Mouse (Mus musculus): ENCODE measurements around the gene Gm26741. TPM values are rescaled to one million over a fixed set of nuclear protein-coding genes. Genes with fewer than 3 reads are reported as not detected.
"Not testable (repeated sequence)": the region's sequence is repeated elsewhere in the genome, so short reads cannot be mapped to it uniquely, and the experiment has no call there.

Gene Gm26741
- total RNA-seq (2021) = not detected

DNA sequence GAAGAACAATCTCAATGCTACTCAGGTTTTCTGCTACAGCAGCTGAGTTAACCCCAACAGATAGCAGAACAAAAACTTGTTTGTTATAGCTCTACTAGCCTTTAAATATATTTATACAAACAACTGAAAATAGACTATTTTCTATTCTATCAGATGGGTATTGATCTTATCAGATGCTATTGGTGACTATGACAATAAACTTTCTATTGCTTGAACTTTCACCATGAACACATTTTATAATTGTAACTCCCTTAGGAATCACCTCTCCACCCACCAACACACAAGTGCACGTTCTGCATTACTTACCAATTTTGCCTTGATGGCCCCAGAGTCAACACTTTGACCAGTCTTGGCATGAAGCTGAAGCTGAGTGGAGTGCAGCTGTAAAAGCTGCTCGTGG, at the start of gene Gm26741:
TSS of gene Gm26741 (plus strand) at position 301 of the 400 bp plus-strand sequence.
- intact Hi-C loops (cut with DNase I) = no loop called here

DNA sequence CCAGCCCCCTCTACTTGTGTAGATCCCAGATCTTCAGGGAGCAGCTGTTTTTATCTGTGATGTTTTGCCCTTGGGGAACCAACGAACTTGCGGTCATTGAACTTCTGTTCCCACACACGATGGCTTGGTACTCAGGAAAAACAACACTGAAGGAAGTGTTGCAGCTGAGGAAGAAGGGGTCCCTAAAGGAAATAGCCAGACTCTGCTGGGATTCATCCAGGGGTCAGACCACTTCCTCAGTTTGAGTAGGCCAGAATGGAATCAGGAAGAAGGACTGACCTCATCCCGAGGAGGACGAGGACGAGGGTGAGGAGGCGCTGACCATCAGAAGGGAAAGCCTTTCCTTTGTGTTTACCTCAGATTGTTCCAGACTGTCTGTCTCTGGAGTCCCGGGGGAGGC, 49.4 kb upstream of the Gm26741 start:
- no peak for DNase-seq (ENCODE audit: low spot score in 2 of 2)
- intact Hi-C loops (cut with DNase I) = no loop called here

More for the DNA sequence above, at the start of gene Gm26741:
- DNase-seq (ENCODE audit: low spot score in 2 of 2) = no peak

- intact Hi-C loops (cut with DNase I) = no loop called here
- no peak for DNase-seq (ENCODE audit: low spot score in 2 of 2)
Observed at GRCm38 (mm10) chr10:52319506-52320286, 38.9 kb upstream of the Gm26741 start.

GRCm38 (mm10) chr10:52321918-52322317, 36.6 kb upstream of the Gm26741 start:
- DNase-seq (ENCODE audit: low spot score in 2 of 2) = peak in 1 of 2 experiments; percentile 40
- intact Hi-C loops (cut with DNase I) = no loop called here

DNA sequence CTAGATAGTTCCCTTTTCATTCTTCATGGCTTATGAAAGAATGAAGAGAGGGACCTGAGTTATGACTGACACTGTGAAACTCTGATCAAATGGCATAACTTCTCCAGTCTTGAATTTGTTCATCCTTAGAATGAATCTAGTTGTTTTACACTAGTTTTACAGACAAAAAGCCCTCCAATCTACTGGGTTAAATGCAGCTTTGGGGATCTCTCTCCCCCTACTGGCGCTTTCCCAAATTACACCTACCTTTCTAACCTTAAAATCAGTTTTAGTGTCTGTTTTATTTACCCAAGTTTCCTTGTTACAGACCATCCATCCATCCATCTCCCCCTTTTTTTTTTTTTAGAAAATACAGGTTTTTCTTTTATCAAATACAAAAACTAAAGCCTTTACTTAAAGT, 27.6 kb upstream of the Gm26741 start:
- peak; percentile 54 to 55 for DNase-seq (ENCODE audit: low spot score in 2 of 2)
- intact Hi-C loops (cut with DNase I) = loop anchor here (5.0 kb wide), 3 partner anchors 99 to 229 kb away; partner anchors contain the start of gene Dcbld1

GRCm38 (mm10) chr10:52343324-52343723, 15.2 kb upstream of the Gm26741 start:
- DNase-seq (ENCODE audit: low spot score in 2 of 2); intact Hi-C loops (cut with DNase I): not testable (repeated sequence)

DNA sequence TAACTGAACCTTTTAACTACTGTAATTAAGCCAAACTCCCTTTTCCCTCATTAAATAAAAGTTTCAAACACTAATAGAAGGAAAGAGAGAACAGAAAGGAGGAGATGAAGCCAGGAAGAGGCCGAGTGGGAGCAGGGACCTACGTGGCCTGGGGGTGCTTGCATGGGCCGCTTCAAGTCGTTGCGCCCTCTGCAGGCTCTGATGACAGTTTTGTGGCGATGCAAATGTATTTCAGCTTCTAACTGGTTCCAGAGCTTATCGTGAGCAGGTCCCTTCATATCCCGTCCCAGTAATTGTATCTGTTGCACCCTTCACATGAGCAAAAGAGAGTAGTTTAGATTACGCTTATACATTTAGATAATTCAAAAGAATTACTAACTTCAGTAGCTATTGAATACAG, 5.4 kb upstream of the Gm26741 start:
- no peak for DNase-seq (ENCODE audit: low spot score in 2 of 2)
- intact Hi-C loops (cut with DNase I) = no loop called here

DNA sequence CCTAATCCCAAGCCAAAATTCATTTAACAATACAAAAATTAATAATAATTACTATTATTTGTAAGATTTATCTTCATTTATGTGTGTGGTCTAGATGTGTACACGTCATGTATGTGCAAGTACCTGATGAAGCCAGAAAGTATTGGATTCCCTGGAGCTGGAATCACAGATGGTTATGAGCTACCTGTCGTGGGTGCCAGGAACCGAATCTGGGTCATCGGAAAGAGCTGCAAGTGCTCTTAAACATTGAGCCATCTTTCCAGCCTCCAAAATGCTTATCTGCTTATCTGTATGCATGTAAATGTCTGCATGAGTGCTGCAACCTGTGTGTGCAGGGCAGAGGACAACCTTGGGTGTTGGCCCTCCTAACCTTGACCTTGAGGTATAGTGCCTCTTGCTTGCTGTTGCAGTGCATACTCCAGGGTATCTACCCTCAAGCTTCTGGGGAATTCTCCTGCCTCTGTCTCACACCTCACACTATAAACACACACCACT, 1.7 kb downstream of the Gm26741 start:
- intact Hi-C loops (cut with DNase I) = no loop called here
- DNase-seq (ENCODE audit: low spot score in 2 of 2) = no peak

- DNase-seq (ENCODE audit: low spot score in 2 of 2) = no peak
- intact Hi-C loops (cut with DNase I) = no loop called here
Observed at GRCm38 (mm10) chr10:52360862-52361609, 2.5 kb downstream of the Gm26741 start.

DNA sequence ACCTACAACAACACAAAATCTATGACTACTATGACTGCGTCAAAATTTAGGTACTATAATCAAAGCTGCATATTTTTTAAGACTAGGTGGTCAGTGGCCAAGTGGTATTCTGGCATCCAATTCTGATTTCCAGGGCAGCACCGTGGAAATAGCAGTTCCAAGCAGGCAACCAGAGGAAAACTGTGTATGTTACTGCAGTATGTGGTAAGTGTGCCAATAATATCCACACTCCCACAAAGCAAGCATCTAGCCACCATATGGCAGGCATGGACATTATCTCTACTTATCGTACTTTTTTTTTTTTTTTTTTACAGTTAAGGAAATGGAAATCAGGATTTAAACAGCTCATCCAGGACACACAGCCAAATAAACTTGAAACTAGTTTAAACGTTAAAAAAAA, 9.8 kb downstream of the Gm26741 start:
- intact Hi-C loops (cut with DNase I) = no loop called here
- peak in 1 of 2 experiments; percentile 76 for DNase-seq (ENCODE audit: low spot score in 2 of 2)

- intact Hi-C loops (cut with DNase I) = no loop called here
- DNase-seq (ENCODE audit: low spot score in 2 of 2) = no peak
Observed at GRCm38 (mm10) chr10:52373834-52374233, 15.3 kb downstream of the Gm26741 start.

- intact Hi-C loops (cut with DNase I) = no loop called here
Observed at GRCm38 (mm10) chr10:52374651-52375050, 16.1 kb downstream of the Gm26741 start.

DNA sequence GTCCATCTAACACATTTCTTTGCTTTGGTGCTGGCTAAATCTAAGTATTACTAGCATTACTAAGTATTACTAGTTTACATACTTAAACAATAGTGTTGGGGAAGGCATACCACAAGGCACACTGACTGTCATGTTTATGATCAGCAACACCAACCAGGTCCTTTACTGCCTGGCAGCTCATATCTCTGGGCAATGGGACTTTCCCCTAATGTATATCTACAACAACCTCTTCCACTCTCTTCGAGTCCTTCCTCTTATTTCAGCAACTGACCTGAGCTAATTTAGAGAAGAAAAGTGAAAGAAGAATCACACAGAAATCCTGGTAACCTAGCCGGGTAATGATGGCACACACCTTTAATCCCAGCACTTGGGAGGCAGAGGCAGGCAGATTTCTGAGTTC, 17.9 kb downstream of the Gm26741 start:
- DNase-seq (ENCODE audit: low spot score in 2 of 2) = no peak
- intact Hi-C loops (cut with DNase I) = no loop called here

More at GRCm38 (mm10) chr10:52374651-52375050, 16.1 kb downstream of the Gm26741 start:
- DNase-seq (ENCODE audit: low spot score in 2 of 2) = no peak

DNA sequence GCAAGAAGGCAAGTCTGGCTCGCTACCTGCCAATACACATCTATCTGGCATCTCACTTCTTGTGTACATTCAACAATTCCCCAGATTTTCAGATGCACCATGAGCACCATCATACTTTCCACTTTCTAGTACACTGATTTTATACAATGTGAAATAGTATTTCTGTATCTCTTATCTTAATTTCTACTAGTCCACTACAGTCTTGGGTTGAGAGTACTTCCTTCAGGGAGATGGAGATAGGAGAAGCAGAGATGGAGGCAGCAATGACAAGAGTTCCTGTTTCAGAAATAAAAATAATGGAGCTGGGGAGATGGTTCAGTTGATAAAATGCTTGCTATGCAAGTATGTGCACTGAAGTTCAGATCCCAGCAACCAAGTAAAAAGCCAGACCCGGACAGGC, 19.2 kb downstream of the Gm26741 start:
- DNase-seq (ENCODE audit: low spot score in 2 of 2) = no peak
- intact Hi-C loops (cut with DNase I) = no loop called here

DNA sequence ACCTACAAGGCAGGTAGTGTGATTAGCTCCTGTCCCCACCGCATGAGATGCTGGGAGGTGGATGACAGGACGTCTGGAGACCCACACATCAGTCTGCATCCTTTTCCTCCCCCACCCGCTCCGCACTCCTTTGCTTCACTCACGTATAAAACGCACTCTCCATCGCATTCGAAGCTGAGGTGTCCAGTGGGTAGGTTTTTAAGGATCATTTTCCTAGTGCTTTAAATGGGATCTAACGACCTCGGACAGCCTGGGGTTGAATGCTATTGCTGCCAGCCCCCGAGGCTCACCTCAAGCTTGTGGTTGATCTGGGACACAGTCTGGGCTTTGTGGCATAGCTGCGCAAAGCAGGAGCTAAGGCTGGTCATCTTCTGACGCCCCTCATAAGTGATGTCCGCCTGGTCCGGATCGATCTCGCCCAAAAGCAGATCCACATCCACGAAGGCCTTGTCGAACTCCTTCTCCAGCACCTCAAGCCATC, 22.8 kb downstream of the Gm26741 start:
- DNase-seq (ENCODE audit: low spot score in 2 of 2) = peak in 1 of 2 experiments; percentile 56
- intact Hi-C loops (cut with DNase I) = loop anchor here (10.0 kb wide), 1 partner anchor 357 kb away; the partner anchor contains the start of gene Vgll2

- intact Hi-C loops (cut with DNase I) = loop anchor here (1.0 to 10.0 kb wide), 3 partner anchors 35 to 357 kb away; partner anchors contain the start of genes Dcbld1, Nus1 and Vgll2
- peak; percentile 98 to 99 for DNase-seq (ENCODE audit: low spot score in 2 of 2)
Observed at GRCm38 (mm10) chr10:52381845-52382591, 23.5 kb downstream of the Gm26741 start, which contains the start of gene Gopc. TSS of gene Gopc (minus strand) at chr10:52382124.

- no peak for DNase-seq (ENCODE audit: low spot score in 2 of 2)
- intact Hi-C loops (cut with DNase I) = loop anchor here (2.0 to 10.0 kb wide), 2 partner anchors 150 to 358 kb away; partner anchors contain the start of genes Dcbld1 and Vgll2
Observed at GRCm38 (mm10) chr10:52383022-52383421, 24.5 kb downstream of the Gm26741 start.

DNA sequence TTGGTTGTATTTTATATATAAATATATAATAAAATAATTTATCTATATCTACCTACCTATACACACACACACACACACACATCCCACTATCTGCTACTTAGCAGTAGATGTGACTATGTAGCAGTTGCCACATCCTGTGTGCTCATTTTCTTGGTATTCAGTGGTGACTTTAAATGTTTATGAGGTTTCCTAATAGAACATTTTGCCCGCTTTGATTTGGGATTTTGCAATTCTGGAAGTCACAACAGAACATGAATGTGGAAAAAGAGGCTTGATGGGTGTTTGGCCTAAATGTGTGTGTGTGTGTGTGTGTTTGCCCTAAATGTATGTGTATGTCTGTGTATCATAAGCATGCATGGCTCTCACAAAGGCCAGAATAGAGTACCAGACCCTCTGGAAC, 25.0 kb downstream of the Gm26741 start:
- intact Hi-C loops (cut with DNase I) = loop anchor here (2.0 to 10.0 kb wide), 2 partner anchors 151 to 359 kb away; partner anchors contain the start of genes Dcbld1 and Vgll2
- no peak for DNase-seq (ENCODE audit: low spot score in 2 of 2)
